ENCODE assay signal across 19 mouse cellular contexts in the genomic region with DNA sequence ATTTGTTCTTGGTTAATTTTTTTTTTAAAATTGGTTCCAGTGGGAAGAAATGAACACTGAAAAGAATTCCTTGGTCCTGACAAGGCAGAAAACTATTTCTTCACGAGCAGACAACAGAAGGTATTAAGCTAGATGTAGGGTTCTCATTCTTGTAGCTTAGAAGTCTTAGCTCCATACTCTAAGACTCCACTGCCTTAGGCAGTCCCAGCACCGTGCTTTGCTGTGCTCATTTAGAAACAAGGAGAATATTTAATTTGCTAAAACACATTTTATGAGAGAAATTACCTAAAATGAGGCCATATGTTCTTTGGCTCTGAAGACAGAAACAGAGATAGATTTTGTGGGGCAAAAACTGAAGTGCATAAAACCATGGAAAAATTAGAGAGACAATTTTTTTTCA.
"Had no signal": no experiment of that assay in that cellular context is flagged by ENCODE, and none has a peak within 500 bp of the region (broad histone marks: within the 10 kb centered on the region; RNA-seq: fewer than 3 reads in every experiment).

No protein-coding gene starts in this region.

- H3K9me3 ChIP-seq: liver, embryonic 15.5 days; lung, embryonic 15.5 days; megakaryocyte, embryonic 14.5 days; midbrain, embryonic 13.5 days; neural tube, embryonic 13.5 days; stomach, embryonic 15.5 days had no signal

- H3K27me3 ChIP-seq: liver, embryonic 15.5 days; lung, embryonic 15.5 days; megakaryocyte, embryonic 14.5 days; midbrain, embryonic 13.5 days; neural tube, embryonic 13.5 days; stomach, embryonic 15.5 days had no signal

- H3K36me3 ChIP-seq: liver, embryonic 15.5 days; lung, embryonic 15.5 days; midbrain, embryonic 13.5 days; neural tube, embryonic 13.5 days; stomach, embryonic 15.5 days had no signal

- H3K4me2 ChIP-seq: liver, embryonic 15.5 days; lung, embryonic 15.5 days; midbrain, embryonic 11.5 days; midbrain, embryonic 13.5 days; neural tube, embryonic 13.5 days; stomach, embryonic 15.5 days had no signal

- H3K27ac ChIP-seq: liver, embryonic 15.5 days; lung, embryonic 15.5 days; macrophage; midbrain, embryonic 13.5 days; stomach, embryonic 15.5 days; stomach, postnatal 0 days had no signal

- ATAC-seq: liver, postnatal 0 days; lung, postnatal 0 days; midbrain, embryonic 13.5 days; midbrain, embryonic 16.5 days had no signal

- DNase-seq: liver, postnatal 0 days; lung, adult 2 months; lung, postnatal 14 days; lung, postnatal 36 days; right cerebral cortex, postnatal 14 days; thymus, adult 2 months; thymus, postnatal 25 days; thymus, postnatal 4 days had no signal

- H3K9ac ChIP-seq: liver, embryonic 15.5 days; liver, postnatal 0 days; lung, embryonic 15.5 days; midbrain, embryonic 13.5 days; neural tube, embryonic 13.5 days; stomach, embryonic 15.5 days had no signal

- H3K4me3 ChIP-seq: liver, embryonic 15.5 days; lung, embryonic 15.5 days; megakaryocyte, embryonic 14.5 days; midbrain, embryonic 13.5 days; neural tube, embryonic 13.5 days; stomach, embryonic 15.5 days had no signal

- H3K4me1 ChIP-seq: liver, embryonic 15.5 days; lung, embryonic 15.5 days; megakaryocyte, embryonic 14.5 days; midbrain, embryonic 13.5 days; neural tube, embryonic 13.5 days; stomach, embryonic 15.5 days had no signal
